Mouse (Mus musculus): ENCODE measurements around the gene Chaf1b. TPM values are rescaled to one million over a fixed set of nuclear protein-coding genes. Genes with fewer than 3 reads are reported as not detected.

Gene Chaf1b
- 36.0 and 40.4 TPM in 2 replicates for polyA plus RNA-seq (2015; fragmentation: Nextera tagmentation; extraction: Ambion mirVana)

DNA sequence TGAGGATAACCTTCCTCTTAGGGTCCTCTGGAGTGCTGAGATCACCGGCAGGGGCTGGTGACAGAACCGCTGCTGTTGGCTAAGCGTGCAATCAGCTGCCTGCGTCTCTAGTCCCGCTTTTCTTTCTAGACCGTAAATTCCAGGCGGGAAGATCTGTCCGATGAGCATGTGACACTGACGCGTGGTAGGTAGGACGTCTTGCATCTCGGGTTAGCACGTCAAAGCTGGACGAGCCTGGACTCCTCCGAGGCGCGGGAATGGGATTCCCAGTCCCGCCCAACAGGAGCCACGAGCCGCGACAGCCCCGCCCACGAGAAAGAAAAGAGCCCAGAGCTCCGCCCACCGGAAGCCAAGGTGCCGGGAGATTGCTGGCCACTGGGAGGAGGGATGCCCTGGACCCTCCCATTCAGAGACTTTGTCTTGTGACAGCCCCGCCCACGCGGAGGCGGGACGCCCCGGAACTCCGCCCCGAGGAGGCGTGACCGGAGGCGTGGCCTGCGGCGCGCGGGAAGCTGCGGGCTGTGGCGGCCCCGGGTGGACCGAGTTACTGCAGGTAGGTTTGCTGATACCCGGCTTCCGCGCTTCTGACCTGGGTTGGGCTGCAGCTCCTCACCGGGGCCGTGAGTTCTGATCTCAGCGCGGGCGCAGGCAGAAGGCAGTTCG, at the start of gene Chaf1b:
TSS of gene Chaf1b (plus strand) at position 479 of the 663 bp plus-strand sequence.
- Histone ChIP-seq H3K4me3 (replicated peaks; ENCODE audit: low read length) (peak within 1 kb of the TSS; percentile 65), H3K27ac (ENCODE audit: low read length) (no peak within 1 kb of the TSS)

DNA sequence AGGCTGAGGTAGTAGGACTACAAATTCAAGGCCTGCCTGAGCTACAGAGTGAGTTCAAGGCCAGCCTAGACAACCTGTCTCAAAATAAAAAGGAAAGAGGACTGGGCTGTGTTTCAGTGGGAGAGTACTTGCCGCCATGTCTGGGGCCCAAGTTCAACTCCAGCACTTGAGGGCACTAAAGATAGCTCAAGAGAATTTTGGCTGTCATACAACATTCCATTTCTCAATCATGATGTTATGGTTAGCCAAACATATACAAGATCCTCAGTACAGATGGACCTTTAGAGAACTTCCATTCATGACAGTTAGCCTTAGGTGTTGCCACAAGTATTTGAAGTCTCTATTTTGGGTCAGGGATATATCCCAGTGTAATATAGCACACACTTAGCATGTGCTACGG, 49.6 kb upstream of the Chaf1b start:
- Histone ChIP-seq H3K4me2 (ENCODE audit: low read length) (no peak overlapping the region), H3K36me3 (ENCODE audit: control insufficient read depth, insufficient read depth) (no peaks in the 10 kb centered on the region), H3K4me3 (replicated peaks; ENCODE audit: low read length) (no peak overlapping the region), H3K27me3 (replicated peaks; ENCODE audit: control insufficient read depth, insufficient read depth, low read length) (no peaks in the 10 kb centered on the region), H3K4me1 (replicated peaks; ENCODE audit: control insufficient read depth, insufficient read depth, low read length) (peaks cover 18% of the 10 kb centered on the region), H3K27ac (ENCODE audit: low read length) (no peak overlapping the region), H3K9me3 (ENCODE audit: control insufficient read depth, low read length) (peaks cover 4% of the 10 kb centered on the region; the same call in 1 of the 2 replicates), H3K9ac (replicated peaks; ENCODE audit: low read depth, low read length) (no peak overlapping the region)
- 96% methylated on average over 2 of the region's 2 CpGs for WGBS
- ATAC-seq: no peak

More for the DNA sequence above, at the start of gene Chaf1b:
- Histone ChIP-seq H3K9ac (replicated peaks; ENCODE audit: low read depth, low read length) (peak within 1 kb of the TSS; percentile 60), H3K27me3 (replicated peaks; ENCODE audit: control insufficient read depth, insufficient read depth, low read length) (no peaks in the 10 kb centered on the region), H3K4me1 (replicated peaks; ENCODE audit: control insufficient read depth, insufficient read depth, low read length) (peaks cover 17% of the 10 kb centered on the region), H3K9me3 (ENCODE audit: control insufficient read depth, low read length) (no peaks in the 10 kb centered on the region), H3K36me3 (ENCODE audit: control insufficient read depth, insufficient read depth) (no peaks in the 10 kb centered on the region), H3K4me2 (ENCODE audit: low read length) (peak within 1 kb of the TSS; percentile 73)
- under 1% methylated on average over 51 of the region's 54 CpGs for WGBS
- ATAC-seq: peak; percentile 93

DNA sequence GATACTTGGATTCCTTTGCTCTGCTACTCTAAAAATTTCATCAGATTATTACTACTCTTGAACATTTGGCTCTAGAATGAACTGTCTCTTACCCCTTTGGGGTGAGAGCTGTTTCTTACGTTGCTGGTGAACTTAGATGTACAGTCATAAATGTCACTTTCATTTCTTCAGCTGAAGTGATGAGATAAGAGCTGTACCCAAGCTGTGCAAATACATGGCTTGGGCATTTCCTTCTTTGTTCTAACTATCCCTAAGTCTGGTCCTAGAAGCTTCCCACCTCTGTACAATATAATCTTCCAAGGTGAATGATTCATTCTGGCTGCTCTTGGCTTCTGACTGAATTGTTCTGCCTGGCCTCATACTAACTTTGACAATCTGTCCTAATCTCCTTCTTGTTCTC, 44.7 kb upstream of the Chaf1b start:
- WGBS: 94% methylated on average over 1 of the region's 1 CpGs
- Histone ChIP-seq H3K27me3 (replicated peaks; ENCODE audit: control insufficient read depth, insufficient read depth, low read length) (no peaks in the 10 kb centered on the region), H3K27ac (ENCODE audit: low read length) (no peak overlapping the region), H3K4me3 (replicated peaks; ENCODE audit: low read length) (no peak overlapping the region), H3K9ac (replicated peaks; ENCODE audit: low read depth, low read length) (no peak overlapping the region), H3K36me3 (ENCODE audit: control insufficient read depth, insufficient read depth) (no peaks in the 10 kb centered on the region), H3K9me3 (ENCODE audit: control insufficient read depth, low read length) (peaks cover 4% of the 10 kb centered on the region; the same call in 1 of the 2 replicates), H3K4me1 (replicated peaks; ENCODE audit: control insufficient read depth, insufficient read depth, low read length) (peaks cover 5% of the 10 kb centered on the region), H3K4me2 (ENCODE audit: low read length) (no peak overlapping the region)
- no peak for ATAC-seq

DNA sequence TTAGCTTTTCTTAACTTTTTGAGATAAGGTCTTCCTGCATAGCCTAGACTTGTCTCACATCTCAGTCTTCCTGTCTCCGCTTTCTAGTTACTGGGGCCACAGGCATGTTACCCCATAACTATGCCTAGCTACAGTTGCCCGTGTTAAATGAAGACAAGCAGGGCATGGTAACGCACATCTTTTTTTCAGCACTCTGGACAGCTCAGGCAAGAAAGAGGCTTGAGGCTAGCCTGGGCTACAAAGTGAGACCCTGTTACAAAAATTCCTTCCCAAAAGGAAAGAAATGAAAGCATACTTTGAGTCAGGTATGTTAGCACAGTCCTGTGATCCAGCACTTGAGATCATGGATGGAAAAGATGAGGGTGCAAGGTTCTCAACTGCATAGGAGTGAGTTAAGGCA, 33.2 kb upstream of the Chaf1b start:
- H3K4me2 ChIP-seq (ENCODE audit: low read length): no peak overlapping the region
- no peak for ATAC-seq
- no peaks in the 10 kb centered on the region for H3K4me1 ChIP-seq (replicated peaks; ENCODE audit: control insufficient read depth, insufficient read depth, low read length)
- peaks cover 41% of the 10 kb centered on the region for H3K36me3 ChIP-seq (ENCODE audit: control insufficient read depth, insufficient read depth)
- no peak overlapping the region for H3K27ac ChIP-seq (ENCODE audit: low read length)
- H3K9me3 ChIP-seq (ENCODE audit: control insufficient read depth, low read length): no peaks in the 10 kb centered on the region
- no peak overlapping the region for H3K4me3 ChIP-seq (replicated peaks; ENCODE audit: low read length)
- H3K9ac ChIP-seq (replicated peaks; ENCODE audit: low read depth, low read length): no peak overlapping the region
- 98% methylated on average over 3 of the region's 3 CpGs for WGBS
- no peaks in the 10 kb centered on the region for H3K27me3 ChIP-seq (replicated peaks; ENCODE audit: control insufficient read depth, insufficient read depth, low read length)

DNA sequence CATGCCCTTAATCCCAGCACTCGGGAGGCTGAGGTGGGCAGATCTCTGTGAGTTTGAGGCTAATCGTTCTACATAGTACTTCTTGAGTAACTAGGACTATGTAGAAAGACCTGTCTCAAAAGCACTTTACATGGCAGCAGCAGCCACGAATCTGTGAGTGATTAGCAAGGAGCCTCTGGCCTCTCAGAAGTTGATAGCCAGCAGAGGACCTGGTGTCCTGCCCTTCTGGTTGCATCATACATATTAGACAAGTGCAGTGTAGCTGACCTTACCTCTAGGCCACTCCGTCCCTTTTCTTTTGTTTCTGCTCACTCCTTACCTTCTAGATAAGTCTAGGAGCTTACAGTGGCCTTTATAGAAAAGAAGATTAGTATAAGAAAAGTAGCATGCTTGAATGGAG, 23.7 kb upstream of the Chaf1b start:
- no peak for ATAC-seq
- H3K27me3 ChIP-seq (replicated peaks; ENCODE audit: control insufficient read depth, insufficient read depth, low read length): no peaks in the 10 kb centered on the region
- H3K9me3 ChIP-seq (ENCODE audit: control insufficient read depth, low read length): no peaks in the 10 kb centered on the region
- H3K4me1 ChIP-seq (replicated peaks; ENCODE audit: control insufficient read depth, insufficient read depth, low read length): no peaks in the 10 kb centered on the region
- peaks cover 31% of the 10 kb centered on the region for H3K36me3 ChIP-seq (ENCODE audit: control insufficient read depth, insufficient read depth)
- no peak overlapping the region for H3K4me3 ChIP-seq (replicated peaks; ENCODE audit: low read length)
- no peak overlapping the region for H3K4me2 ChIP-seq (ENCODE audit: low read length)
- no peak overlapping the region for H3K27ac ChIP-seq (ENCODE audit: low read length)
- no peak overlapping the region for H3K9ac ChIP-seq (replicated peaks; ENCODE audit: low read depth, low read length)
- 91% methylated on average over 4 of the region's 4 CpGs for WGBS

DNA sequence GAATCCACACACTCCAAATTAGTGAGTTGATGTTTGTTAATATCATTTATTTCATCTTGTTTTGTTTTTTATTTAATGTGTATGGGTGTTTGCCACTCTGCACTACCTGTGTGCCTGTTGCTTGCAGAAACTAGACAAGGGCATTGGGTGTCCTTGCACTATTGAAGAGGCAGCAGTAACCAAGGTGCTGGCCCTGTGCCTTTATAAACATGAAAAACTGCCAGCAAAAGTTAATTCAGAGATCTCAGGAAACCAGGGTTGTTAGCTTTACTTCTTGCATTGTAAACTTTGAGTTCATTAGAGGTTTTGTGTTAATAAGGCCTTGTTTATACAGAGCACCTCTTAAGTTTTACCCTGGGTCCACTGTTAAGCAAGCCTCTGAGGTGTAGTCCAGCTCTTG, 23.0 kb upstream of the Chaf1b start:
- H3K4me3 ChIP-seq (replicated peaks; ENCODE audit: low read length): no peak overlapping the region
- ATAC-seq: no peak
- H3K9me3 ChIP-seq (ENCODE audit: control insufficient read depth, low read length): no peaks in the 10 kb centered on the region
- H3K36me3 ChIP-seq (ENCODE audit: control insufficient read depth, insufficient read depth): peaks cover 34% of the 10 kb centered on the region
- no peaks in the 10 kb centered on the region for H3K27me3 ChIP-seq (replicated peaks; ENCODE audit: control insufficient read depth, insufficient read depth, low read length)
- H3K4me2 ChIP-seq (ENCODE audit: low read length): no peak overlapping the region
- no peaks in the 10 kb centered on the region for H3K4me1 ChIP-seq (replicated peaks; ENCODE audit: control insufficient read depth, insufficient read depth, low read length)
- H3K27ac ChIP-seq (ENCODE audit: low read length): no peak overlapping the region
- H3K9ac ChIP-seq (replicated peaks; ENCODE audit: low read depth, low read length): no peak overlapping the region

DNA sequence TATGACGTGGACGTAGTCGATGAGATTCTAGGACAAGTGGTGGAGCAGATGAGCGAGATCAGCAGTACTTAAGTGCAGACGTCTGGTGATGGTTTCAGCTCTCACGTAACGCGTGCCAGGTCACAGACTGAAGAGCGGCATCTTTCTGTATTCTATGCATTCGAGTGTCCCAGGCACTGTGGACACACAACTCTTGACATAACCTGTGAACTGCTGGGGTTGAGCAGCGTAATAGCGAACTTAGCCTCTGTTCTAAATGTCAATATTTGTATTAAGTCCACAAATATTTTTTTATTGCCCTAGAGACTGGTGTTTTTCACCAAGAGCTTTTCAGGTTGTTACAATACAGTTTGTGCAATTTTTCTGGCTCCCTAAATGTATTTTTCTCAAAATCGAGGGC, 8.9 kb upstream of the Chaf1b start:
- WGBS: 96% methylated on average over 13 of the region's 13 CpGs
- Histone ChIP-seq H3K9ac (replicated peaks; ENCODE audit: low read depth, low read length) (no peak overlapping the region), H3K9me3 (ENCODE audit: control insufficient read depth, low read length) (no peaks in the 10 kb centered on the region), H3K36me3 (ENCODE audit: control insufficient read depth, insufficient read depth) (peaks cover 41% of the 10 kb centered on the region), H3K4me1 (replicated peaks; ENCODE audit: control insufficient read depth, insufficient read depth, low read length) (no peaks in the 10 kb centered on the region), H3K27me3 (replicated peaks; ENCODE audit: control insufficient read depth, insufficient read depth, low read length) (no peaks in the 10 kb centered on the region), H3K27ac (ENCODE audit: low read length) (no peak overlapping the region), H3K4me3 (replicated peaks; ENCODE audit: low read length) (no peak overlapping the region), H3K4me2 (ENCODE audit: low read length) (no peak overlapping the region)
- no peak for ATAC-seq

DNA sequence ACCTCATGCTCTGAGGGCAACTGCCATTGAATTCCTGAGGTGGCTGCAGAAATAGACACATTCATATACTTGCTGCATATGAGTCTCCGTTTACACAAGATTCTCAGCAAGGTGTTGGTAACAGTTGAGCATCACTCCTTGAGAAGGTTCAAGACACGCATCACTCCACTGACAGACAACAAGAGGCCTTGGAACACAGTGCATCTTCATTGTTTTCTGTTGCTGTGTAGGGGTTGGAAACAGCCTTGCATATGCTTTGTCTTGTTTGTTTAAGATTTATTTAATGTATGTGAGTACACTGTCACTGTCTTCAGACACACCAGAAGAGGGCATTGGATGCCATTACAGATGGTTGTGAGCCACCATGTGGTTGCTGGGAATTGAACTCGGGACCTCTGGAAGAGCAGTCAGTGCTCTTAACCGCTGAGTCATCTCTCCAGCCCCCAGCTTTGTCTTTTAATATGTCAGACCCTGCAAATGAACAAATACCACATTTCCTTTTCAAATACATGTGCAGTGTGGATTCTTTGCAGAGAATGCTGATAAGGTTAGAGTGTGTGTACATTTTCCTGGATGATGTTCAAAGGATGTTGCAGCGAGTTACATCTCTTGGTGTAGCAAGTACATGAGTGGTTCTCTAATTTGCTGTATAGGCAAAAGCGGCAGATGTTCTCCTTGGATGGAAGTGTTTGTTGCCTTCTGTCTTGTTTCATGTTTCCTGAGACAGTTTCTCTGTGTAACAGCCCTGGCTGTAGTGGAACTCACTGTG, 5.9 kb upstream of the Chaf1b start:
- no peaks in the 10 kb centered on the region for H3K9me3 ChIP-seq (ENCODE audit: control insufficient read depth, low read length)
- peaks cover 23% of the 10 kb centered on the region for H3K36me3 ChIP-seq (ENCODE audit: control insufficient read depth, insufficient read depth)
- H3K27ac ChIP-seq (ENCODE audit: low read length): no peak overlapping the region
- WGBS: 90% methylated on average over 6 of the region's 6 CpGs
- H3K4me2 ChIP-seq (ENCODE audit: low read length): no peak overlapping the region
- no peaks in the 10 kb centered on the region for H3K4me1 ChIP-seq (replicated peaks; ENCODE audit: control insufficient read depth, insufficient read depth, low read length)
- H3K9ac ChIP-seq (replicated peaks; ENCODE audit: low read depth, low read length): no peak overlapping the region
- H3K4me3 ChIP-seq (replicated peaks; ENCODE audit: low read length): no peak overlapping the region
- no peak for ATAC-seq
- H3K27me3 ChIP-seq (replicated peaks; ENCODE audit: control insufficient read depth, insufficient read depth, low read length): no peaks in the 10 kb centered on the region

DNA sequence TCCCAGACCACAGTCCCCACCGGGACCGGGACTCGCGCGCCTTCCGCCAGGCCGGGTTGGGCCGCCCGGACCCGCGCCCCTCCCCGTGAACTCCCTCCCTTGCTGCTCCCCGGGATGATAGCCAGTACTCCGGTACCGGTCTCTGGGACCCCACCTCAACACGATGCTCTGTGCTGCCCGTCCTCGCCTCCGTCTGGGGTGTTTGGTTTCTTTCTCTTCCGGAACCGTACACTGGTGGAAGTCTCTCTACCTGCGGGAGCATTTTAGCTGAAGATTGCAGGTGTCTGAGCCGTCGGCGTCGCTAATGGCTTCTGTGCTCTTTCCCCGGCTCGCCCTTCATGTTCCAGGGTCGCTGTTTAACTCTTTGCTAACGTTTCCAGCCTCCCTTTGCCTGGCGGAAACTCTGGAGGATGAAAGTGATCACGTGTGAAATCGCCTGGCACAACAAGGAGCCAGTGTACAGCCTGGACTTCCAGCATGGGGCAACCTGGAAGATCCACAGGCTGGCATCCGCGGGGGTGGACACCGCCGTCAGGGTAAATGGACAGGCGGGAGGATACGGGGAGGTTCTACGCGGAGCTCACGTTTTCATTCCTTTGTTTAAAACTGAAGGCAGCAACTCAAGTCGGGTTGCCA, 503 bp downstream of the Chaf1b start:
- H3K9ac ChIP-seq (replicated peaks; ENCODE audit: low read depth, low read length): peak overlapping the region; percentile 60
- peak overlapping the region; percentile 73 for H3K4me2 ChIP-seq (ENCODE audit: low read length)
- ATAC-seq: peak; percentile 5; the same call in 1 of the 2 replicates
- under 1% methylated on average over 43 of the region's 43 CpGs for WGBS
- no peak overlapping the region for H3K27ac ChIP-seq (ENCODE audit: low read length)
- no peaks in the 10 kb centered on the region for H3K9me3 ChIP-seq (ENCODE audit: control insufficient read depth, low read length)
- H3K36me3 ChIP-seq (ENCODE audit: control insufficient read depth, insufficient read depth): no peaks in the 10 kb centered on the region
- no peaks in the 10 kb centered on the region for H3K27me3 ChIP-seq (replicated peaks; ENCODE audit: control insufficient read depth, insufficient read depth, low read length)
- peak overlapping the region; percentile 65 for H3K4me3 ChIP-seq (replicated peaks; ENCODE audit: low read length)
- peaks cover 17% of the 10 kb centered on the region for H3K4me1 ChIP-seq (replicated peaks; ENCODE audit: control insufficient read depth, insufficient read depth, low read length)

Measured in forebrain, embryonic 16.5 days (tissue).